Mouse (Mus musculus) forebrain, embryonic 16.5 days (tissue): Measurements from ENCODE around the gene Fam205c. TPM values are rescaled to one million over a fixed set of nuclear protein-coding genes. Genes with fewer than 3 reads are reported as not detected.

Experiments
- ATAC-seq: fragments of 200-750 bp; cut with Nextera tagmentation; 2 replicates; pipeline ENCODE4 v1.8.0; 2017; ENCODE audit warnings: mild to moderate bottlenecking, moderate library complexity
- H3K27ac ChIP-seq: fragments of 300-500 bp; sonication (generic); 2 replicates; pipeline ENCODE4 v1.5.1; 2014; ENCODE audit warnings: low read length, control low read depth
- H3K27me3 ChIP-seq: fragments of 300-500 bp; sonication (generic); replicated peaks from 2 replicates; pipeline ENCODE4 v1.6.1; 2014; ENCODE audit warnings: low read length; ENCODE audit not compliant: control insufficient read depth, insufficient read depth
- H3K36me3 ChIP-seq: fragments of 300-500 bp; sonication (generic); 2 replicates; pipeline ENCODE4 v1.6.1; 2014; ENCODE audit not compliant: control insufficient read depth, insufficient read depth
- H3K4me1 ChIP-seq: fragments of 300-500 bp; sonication (generic); replicated peaks from 2 replicates; pipeline ENCODE4 v1.6.1; 2014; ENCODE audit warnings: low read length; ENCODE audit not compliant: control insufficient read depth, insufficient read depth
- H3K4me2 ChIP-seq: fragments of 300-500 bp; sonication (generic); 2 replicates; pipeline ENCODE4 v1.6.1; 2014; ENCODE audit warnings: mild to moderate bottlenecking, low read length, control low read depth
- H3K4me3 ChIP-seq: fragments of 300-500 bp; sonication (generic); replicated peaks from 2 replicates; pipeline ENCODE4 v1.5.1; 2014; ENCODE audit warnings: mild to moderate bottlenecking, low read length, control low read depth
- H3K9ac ChIP-seq: fragments of 300-500 bp; sonication (generic); replicated peaks from 2 replicates; pipeline ENCODE4 v1.6.1; 2014; ENCODE audit warnings: low read depth, low read length, control low read depth
- H3K9me3 ChIP-seq: fragments of 300-500 bp; sonication (generic); 2 replicates; pipeline ENCODE4 v1.6.1; 2016; ENCODE audit warnings: low read length; ENCODE audit not compliant: control insufficient read depth
- WGBS: fragments of 180-500 bp; shearing (Covaris S2); extraction: QIAGEN DNeasy Blood & Tissue Kit; methylation state at CpG from one replicate; pipeline ENCODE4 v1.1.7; 2014; 5-methylcytosine and 5-hydroxymethylcytosine counted together
- polyA plus RNA-seq: library from polyadenylated mRNA; unstranded; fragments of >200 nt; fragmentation: Nextera tagmentation; extraction: Ambion mirVana; gene quantifications from 2 replicates; pipeline ENCODE4 v1.2.1, GENCODE M21; 2015

Gene Fam205c
- polyA plus RNA-seq, 1 experiment from 2014 or later = 1.4 TPM

DNA sequence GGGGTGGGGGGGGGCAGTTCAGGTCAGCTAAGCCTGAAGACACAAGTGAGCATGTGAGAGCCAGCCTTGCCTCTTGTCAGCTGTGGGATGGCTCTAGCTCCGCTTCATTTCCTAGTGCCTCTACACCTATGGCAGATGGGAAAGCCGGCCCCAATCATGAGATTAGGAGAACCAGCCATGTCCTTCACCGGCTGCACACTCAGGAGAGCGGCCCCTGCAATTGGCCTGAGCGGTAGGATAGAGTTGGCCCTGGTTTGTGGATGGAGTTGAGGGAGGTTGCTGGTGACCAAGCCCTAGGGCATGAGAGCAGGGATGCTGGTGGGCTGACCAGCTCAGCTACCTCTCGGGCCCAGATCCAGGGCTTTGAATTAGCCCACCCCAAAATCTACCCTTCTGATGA lies 14.8 kb upstream of the Fam205c start:
- 94% methylated on average over 6 of the region's 6 CpGs for WGBS
- no peaks in the 10 kb centered on the region for H3K9me3 ChIP-seq
- no peak overlapping the region for H3K4me2 ChIP-seq
- no peaks in the 10 kb centered on the region for H3K36me3 ChIP-seq
- no peaks in the 10 kb centered on the region for H3K4me1 ChIP-seq
- no peak overlapping the region for H3K4me3 ChIP-seq
- ATAC-seq = no peak
- H3K27me3 ChIP-seq = no peaks in the 10 kb centered on the region
- H3K27ac ChIP-seq = no peak overlapping the region
- no peak overlapping the region for H3K9ac ChIP-seq

- H3K36me3 ChIP-seq = no peaks in the 10 kb centered on the region
- H3K27me3 ChIP-seq = no peaks in the 10 kb centered on the region
- H3K4me3 ChIP-seq = no peak overlapping the region
- H3K9ac ChIP-seq = no peak overlapping the region
- no peak overlapping the region for H3K4me2 ChIP-seq
- H3K4me1 ChIP-seq = no peaks in the 10 kb centered on the region
- H3K27ac ChIP-seq = no peak overlapping the region
- no peak for ATAC-seq
- WGBS = 90% methylated on average over 6 of the region's 6 CpGs
- no peaks in the 10 kb centered on the region for H3K9me3 ChIP-seq
Measured at GRCm38 (mm10) chr4:42886926-42887325, 12.9 kb upstream of the Fam205c start.

DNA sequence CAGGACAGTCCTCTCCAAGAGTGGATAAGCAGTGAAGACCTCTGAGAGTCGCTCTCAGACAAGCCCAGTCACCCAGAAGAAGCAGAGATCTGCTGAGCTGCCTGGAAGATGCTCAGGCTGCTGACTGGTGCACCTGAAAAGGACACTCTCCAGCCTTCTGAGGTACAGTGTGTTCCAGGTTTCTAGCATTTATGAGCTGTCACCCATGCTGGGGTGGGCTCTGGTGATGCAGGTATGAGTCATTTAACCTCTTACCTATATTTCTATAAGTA lies 6.6 kb upstream of the Fam205c start:
- whole genome bisulfite sequencing = 50% methylated on average over 1 of the region's 1 CpGs
- H3K27me3 ChIP-seq = no peaks in the 10 kb centered on the region
- no peak overlapping the region for H3K9ac ChIP-seq
- no peaks in the 10 kb centered on the region for H3K9me3 ChIP-seq
- ATAC-seq = no peak
- no peak overlapping the region for H3K27ac ChIP-seq
- no peaks in the 10 kb centered on the region for H3K4me1 ChIP-seq
- H3K4me3 ChIP-seq = no peak overlapping the region
- no peaks in the 10 kb centered on the region for H3K36me3 ChIP-seq
- H3K4me2 ChIP-seq = no peak overlapping the region

GRCm38 (mm10) chr4:42879829-42880676 lies 6.0 kb upstream of the Fam205c start:
- H3K9ac ChIP-seq = no peak overlapping the region
- H3K4me3 ChIP-seq = no peak overlapping the region
- H3K9me3 ChIP-seq = no peaks in the 10 kb centered on the region
- no peaks in the 10 kb centered on the region for H3K4me1 ChIP-seq
- H3K4me2 ChIP-seq = no peak overlapping the region
- no peak for ATAC-seq
- H3K36me3 ChIP-seq = no peaks in the 10 kb centered on the region
- no peak overlapping the region for H3K27ac ChIP-seq
- WGBS = 85% methylated on average over 16 of the region's 16 CpGs
- H3K27me3 ChIP-seq = no peaks in the 10 kb centered on the region

DNA sequence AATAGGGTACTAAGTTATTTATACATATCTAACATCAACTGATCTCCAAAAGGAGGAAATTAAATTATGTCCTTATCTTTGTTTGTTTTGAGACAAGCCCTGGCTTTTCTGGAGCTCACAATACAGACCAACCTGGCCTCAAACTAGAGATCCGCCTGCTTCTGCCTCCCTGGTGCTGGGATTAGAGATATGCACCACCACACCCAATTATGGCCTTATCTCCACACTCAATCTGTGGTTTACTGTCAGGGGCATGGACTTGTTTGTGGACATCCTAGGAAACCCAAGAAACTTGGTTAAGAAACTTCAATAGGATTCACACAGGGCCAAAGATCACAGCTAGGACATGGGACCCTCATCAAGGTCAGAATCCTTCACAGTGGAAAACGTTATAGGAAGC lies 3.6 kb upstream of the Fam205c start:
- 77% methylated on average over 2 of the region's 2 CpGs for WGBS
- Histone ChIP-seq H3K27me3 (no peaks in the 10 kb centered on the region), H3K9ac (no peak overlapping the region), H3K4me3 (no peak overlapping the region), H3K4me2 (no peak overlapping the region), H3K36me3 (no peaks in the 10 kb centered on the region), H3K27ac (no peak overlapping the region), H3K4me1 (no peaks in the 10 kb centered on the region), H3K9me3 (no peaks in the 10 kb centered on the region)
- ATAC-seq = no peak

- Histone ChIP-seq H3K27me3 (no peaks in the 10 kb centered on the region), H3K9ac (no peak overlapping the region), H3K4me2 (no peak overlapping the region), H3K4me1 (no peaks in the 10 kb centered on the region), H3K4me3 (no peak overlapping the region), H3K27ac (no peak overlapping the region), H3K9me3 (no peaks in the 10 kb centered on the region), H3K36me3 (no peaks in the 10 kb centered on the region)
- ATAC-seq = peak; percentile 96
- WGBS = 38% methylated on average over 5 of the region's 5 CpGs
Measured at GRCm38 (mm10) chr4:42876586-42877291, 2.7 kb upstream of the Fam205c start.

GRCm38 (mm10) chr4:42872746-42873435 lies 1.1 kb downstream of the Fam205c start:
- no peak for ATAC-seq
- H3K27ac ChIP-seq = no peak overlapping the region
- no peak overlapping the region for H3K4me2 ChIP-seq
- no peak overlapping the region for H3K9ac ChIP-seq
- 88% methylated on average over 16 of the region's 16 CpGs for WGBS
- no peaks in the 10 kb centered on the region for H3K36me3 ChIP-seq
- no peak overlapping the region for H3K4me3 ChIP-seq
- H3K9me3 ChIP-seq = no peaks in the 10 kb centered on the region
- H3K27me3 ChIP-seq = no peaks in the 10 kb centered on the region
- no peaks in the 10 kb centered on the region for H3K4me1 ChIP-seq

DNA sequence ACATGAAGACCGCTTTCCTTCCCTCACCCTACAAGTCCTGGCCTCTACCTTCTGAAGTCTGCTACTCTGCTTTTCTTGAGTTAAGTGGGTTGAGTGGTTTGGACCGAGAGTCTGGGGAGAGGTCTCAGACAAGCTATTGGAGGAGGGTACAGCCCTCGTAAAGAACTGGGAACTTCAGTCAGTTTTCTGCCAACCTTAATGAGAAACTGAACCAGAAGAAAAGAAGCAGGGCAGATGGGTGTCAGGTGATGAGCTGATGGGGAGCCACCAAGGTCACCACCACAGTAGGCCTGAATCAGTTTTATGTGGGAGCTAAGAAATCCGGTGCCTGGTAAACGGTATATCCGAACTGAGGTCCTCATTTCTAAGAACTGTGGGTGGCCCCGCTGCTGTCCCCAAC lies 1.9 kb downstream of the Fam205c start:
- no peaks in the 10 kb centered on the region for H3K36me3 ChIP-seq
- ATAC-seq = no peak
- H3K27ac ChIP-seq = no peak overlapping the region
- no peaks in the 10 kb centered on the region for H3K27me3 ChIP-seq
- H3K9ac ChIP-seq = no peak overlapping the region
- no peak overlapping the region for H3K4me2 ChIP-seq
- H3K4me1 ChIP-seq = no peaks in the 10 kb centered on the region
- WGBS = 95% methylated on average over 7 of the region's 7 CpGs
- H3K9me3 ChIP-seq = no peaks in the 10 kb centered on the region
- no peak overlapping the region for H3K4me3 ChIP-seq

DNA sequence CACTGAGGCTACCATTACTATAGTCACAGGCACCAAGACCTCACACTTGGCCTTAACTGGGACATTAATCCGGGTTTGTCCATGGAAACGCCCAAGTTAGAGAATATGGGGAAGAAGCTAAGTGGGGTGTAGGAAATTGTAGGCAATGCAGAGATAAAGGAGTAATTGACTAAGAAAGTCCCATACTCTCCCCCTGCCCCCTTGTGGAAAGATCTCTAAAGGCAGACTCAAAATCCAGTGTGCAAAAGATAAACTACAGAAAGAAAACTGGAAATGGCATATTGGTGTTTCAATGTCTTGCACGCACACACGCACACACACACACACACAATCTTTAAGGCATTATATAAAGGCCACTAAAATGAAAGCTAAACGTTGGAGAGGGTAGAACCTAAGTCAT lies 3.3 kb downstream of the Fam205c start:
- no peak for ATAC-seq
- H3K4me2 ChIP-seq = no peak overlapping the region
- no peak overlapping the region for H3K9ac ChIP-seq
- no peaks in the 10 kb centered on the region for H3K4me1 ChIP-seq
- H3K9me3 ChIP-seq = no peaks in the 10 kb centered on the region
- H3K27me3 ChIP-seq = no peaks in the 10 kb centered on the region
- H3K36me3 ChIP-seq = no peaks in the 10 kb centered on the region
- H3K27ac ChIP-seq = no peak overlapping the region
- no peak overlapping the region for H3K4me3 ChIP-seq
- WGBS = 86% methylated on average over 5 of the region's 5 CpGs
